Mouse (Mus musculus): Measurements from ENCODE around the gene Gm3752. TPM values are rescaled to one million over a fixed set of nuclear protein-coding genes. Genes with fewer than 3 reads are reported as not detected.
"Not testable (repeated sequence)": the region's sequence is repeated elsewhere in the genome, so short reads cannot be mapped to it uniquely, and the experiment has no call there.

The Gm3752 gene
- not detected in 2 replicates for polyA plus RNA-seq (2015; fragmentation: Nextera tagmentation; extraction: Ambion mirVana)

- not testable (repeated sequence) for H3K4me3 ChIP-seq (ENCODE audit: low read depth, low read length); ATAC-seq (ENCODE audit: low read depth); H3K9me3 ChIP-seq (replicated peaks; ENCODE audit: control insufficient read depth, low read length); H3K27ac ChIP-seq (ENCODE audit: low read length); H3K4me2 ChIP-seq (ENCODE audit: low read depth, low read length); H3K9ac ChIP-seq (ENCODE audit: low read depth, low read length); H3K4me1 ChIP-seq (ENCODE audit: control insufficient read depth, low read depth, low read length); H3K27me3 ChIP-seq (ENCODE audit: control insufficient read depth, insufficient read depth, low read depth, low read length); H3K36me3 ChIP-seq (ENCODE audit: control insufficient read depth, insufficient read depth)
- 67% methylated on average over 1 of the region's 3 CpGs for WGBS (ENCODE audit: insufficient replicate concordance)
Observed at GRCm38 (mm10) chr14:7483662-7484061, at the start of gene Gm3752. Gene Gm3752 (minus strand): TSS chr14:7483762.

GRCm38 (mm10) chr14:7488731-7489130, 5.2 kb upstream of the Gm3752 start:
- not testable (repeated sequence) for H3K9ac ChIP-seq (ENCODE audit: low read depth, low read length); H3K4me3 ChIP-seq (ENCODE audit: low read depth, low read length); H3K27ac ChIP-seq (ENCODE audit: low read length); H3K4me1 ChIP-seq (ENCODE audit: control insufficient read depth, low read depth, low read length); H3K9me3 ChIP-seq (replicated peaks; ENCODE audit: control insufficient read depth, low read length); H3K36me3 ChIP-seq (ENCODE audit: control insufficient read depth, insufficient read depth); H3K27me3 ChIP-seq (ENCODE audit: control insufficient read depth, insufficient read depth, low read depth, low read length); H3K4me2 ChIP-seq (ENCODE audit: low read depth, low read length); ATAC-seq (ENCODE audit: low read depth)
- 0% methylated on average over 10 of the region's 18 CpGs for WGBS (ENCODE audit: insufficient replicate concordance)

- H3K9ac ChIP-seq (ENCODE audit: low read depth, low read length); H3K4me1 ChIP-seq (ENCODE audit: control insufficient read depth, low read depth, low read length); H3K36me3 ChIP-seq (ENCODE audit: control insufficient read depth, insufficient read depth); H3K27ac ChIP-seq (ENCODE audit: low read length); ATAC-seq (ENCODE audit: low read depth); H3K27me3 ChIP-seq (ENCODE audit: control insufficient read depth, insufficient read depth, low read depth, low read length); H3K4me3 ChIP-seq (ENCODE audit: low read depth, low read length); H3K9me3 ChIP-seq (replicated peaks; ENCODE audit: control insufficient read depth, low read length); H3K4me2 ChIP-seq (ENCODE audit: low read depth, low read length): not testable (repeated sequence)
- WGBS (ENCODE audit: insufficient replicate concordance): no CpG with 5 or more reads among the region's 2 CpGs
Observed at GRCm38 (mm10) chr14:7450817-7451216, 32.7 kb downstream of the Gm3752 start, which contains the start of gene Gm3755. Gene Gm3755 (minus strand): TSS chr14:7450917.

GRCm38 (mm10) chr14:7422496-7422895, 61.1 kb downstream of the Gm3752 start:
- not testable (repeated sequence) for H3K4me3 ChIP-seq (ENCODE audit: low read depth, low read length); H3K4me2 ChIP-seq (ENCODE audit: low read depth, low read length); H3K4me1 ChIP-seq (ENCODE audit: control insufficient read depth, low read depth, low read length); H3K9ac ChIP-seq (ENCODE audit: low read depth, low read length); H3K27me3 ChIP-seq (ENCODE audit: control insufficient read depth, insufficient read depth, low read depth, low read length); ATAC-seq (ENCODE audit: low read depth); H3K27ac ChIP-seq (ENCODE audit: low read length); H3K9me3 ChIP-seq (replicated peaks; ENCODE audit: control insufficient read depth, low read length); H3K36me3 ChIP-seq (ENCODE audit: control insufficient read depth, insufficient read depth)
- WGBS (ENCODE audit: insufficient replicate concordance): 45% methylated on average over 2 of the region's 2 CpGs

Other genes starting within 250 kb of the Gm3752 start
- not detected in 2 replicates for gene Gm3727, start 219.0 kb downstream of the Gm3752 start, polyA plus RNA-seq (2015; fragmentation: Nextera tagmentation; extraction: Ambion mirVana)
- gene Gm3739, start 168.7 kb downstream of the Gm3752 start, polyA plus RNA-seq (2015; fragmentation: Nextera tagmentation; extraction: Ambion mirVana): not detected in 2 replicates
- gene Gm5797, start 151.4 kb downstream of the Gm3752 start, polyA plus RNA-seq (2015; fragmentation: Nextera tagmentation; extraction: Ambion mirVana): not detected in 2 replicates
- not detected in 2 replicates for gene Gm8374, start 118.6 kb downstream of the Gm3752 start, polyA plus RNA-seq (2015; fragmentation: Nextera tagmentation; extraction: Ambion mirVana)
- 0.07 and 0.08 TPM in 2 replicates for gene Gm3755, start 32.8 kb downstream of the Gm3752 start, polyA plus RNA-seq (2015; fragmentation: Nextera tagmentation; extraction: Ambion mirVana)
- gene Gm3558, start 84.8 kb upstream of the Gm3752 start, polyA plus RNA-seq (2015; fragmentation: Nextera tagmentation; extraction: Ambion mirVana): 0.05 TPM in 1 of 2 replicates, not detected in the other
- not detected in 2 replicates for gene Gm10338, start 111.8 kb upstream of the Gm3752 start, polyA plus RNA-seq (2015; fragmentation: Nextera tagmentation; extraction: Ambion mirVana)
- not detected in 2 replicates for gene Gm10128, start 160.2 kb upstream of the Gm3752 start, polyA plus RNA-seq (2015; fragmentation: Nextera tagmentation; extraction: Ambion mirVana)